Comparison of ENCODE assay signal across 9 mouse cellular contexts in genomic region chr16:28445800-28446333, GRCm38 (mm10).
DNase-seq lines count a peak whose midpoint lies in the region; ATAC-seq lines count a peak whose summit lies in the region.
"Had no signal": no experiment of that assay in that cellular context is flagged by ENCODE, and none has a peak within 500 bp of the region (broad histone marks: within the 10 kb centered on the region; RNA-seq: fewer than 3 reads in every experiment).

No protein-coding gene starts in this region.

- under 1% methylated on average over 41 of the region's 42 CpGs for WGBS in heart, embryonic 11.5 days (ENCODE audit: insufficient replicate concordance)
- 0% methylated on average over 39 of the region's 42 CpGs for WGBS in forebrain, embryonic 11.5 days
- under 1% methylated on average over 41 of the region's 42 CpGs for WGBS in midbrain, embryonic 16.5 days

- peaks cover 3% of the 10 kb centered on the region; the same call in 1 of the 2 replicates for H3K4me1 ChIP-seq in heart, embryonic 11.5 days (ENCODE audit: control insufficient read depth, insufficient read depth, low read length)
- no peaks in the 10 kb centered on the region for H3K4me1 ChIP-seq in forebrain, embryonic 11.5 days (replicated peaks; ENCODE audit: control insufficient read depth, insufficient read depth, low read length)
- peaks cover 13% of the 10 kb centered on the region for H3K4me1 ChIP-seq in midbrain, embryonic 16.5 days (ENCODE audit: control insufficient read depth, insufficient read depth, low read length)

- H3K4me2 ChIP-seq in heart, embryonic 11.5 days: peak overlapping the region; percentile 99
- H3K4me2 ChIP-seq in forebrain, embryonic 11.5 days (ENCODE audit: low read depth, low read length, severe bottlenecking): peak overlapping the region; percentile 96
- peak overlapping the region; percentile 92 for H3K4me2 ChIP-seq in midbrain, embryonic 16.5 days (ENCODE audit: low read length)

- peak overlapping the region; percentile 66 for H3K4me3 ChIP-seq in heart, embryonic 11.5 days (ENCODE audit: low read depth, low read length)
- H3K4me3 ChIP-seq in forebrain, embryonic 11.5 days (ENCODE audit: low read depth, low read length): peak overlapping the region; percentile 63
- H3K4me3 ChIP-seq in midbrain, embryonic 16.5 days (ENCODE audit: low read depth, low read length): peak overlapping the region; percentile 87

- ATAC-seq in heart, embryonic 11.5 days (replicated peaks; ENCODE audit: insufficient number of reproducible peaks, low FRiP score, low TSS enrichment): peak; percentile 50
- ATAC-seq in forebrain, embryonic 11.5 days (replicated peaks; ENCODE audit: low FRiP score): peak; percentile 49
- peak; percentile 72 for ATAC-seq in midbrain, embryonic 16.5 days

- peak overlapping the region; percentile 61; the same call in 1 of the 2 replicates for H3K9ac ChIP-seq in heart, embryonic 11.5 days (ENCODE audit: low read depth, low read length)
- H3K9ac ChIP-seq in forebrain, embryonic 11.5 days (ENCODE audit: low read length): peak overlapping the region; percentile 65
- peak overlapping the region; percentile 90 for H3K9ac ChIP-seq in midbrain, embryonic 16.5 days (ENCODE audit: low read depth, low read length)

- no peak overlapping the region for H3K27ac ChIP-seq in heart, embryonic 11.5 days (ENCODE audit: low read depth, low read length)
- H3K27ac ChIP-seq in forebrain, embryonic 11.5 days (ENCODE audit: low read depth, low read length): no peak overlapping the region
- peak overlapping the region; percentile 88 for H3K27ac ChIP-seq in midbrain, embryonic 16.5 days (ENCODE audit: low read length)

- no peaks in the 10 kb centered on the region for H3K36me3 ChIP-seq in heart, embryonic 11.5 days (ENCODE audit: control insufficient read depth, insufficient read depth, low read length)
- no peaks in the 10 kb centered on the region for H3K36me3 ChIP-seq in forebrain, embryonic 11.5 days (ENCODE audit: control insufficient read depth, insufficient read depth, low read length)
- H3K36me3 ChIP-seq in midbrain, embryonic 16.5 days (ENCODE audit: control insufficient read depth, insufficient read depth, low read length): no peaks in the 10 kb centered on the region
- H3K36me3 ChIP-seq: G1E had no signal

- H3K27me3 ChIP-seq in heart, embryonic 11.5 days (ENCODE audit: control insufficient read depth, insufficient read depth, low read length): peaks cover 31% of the 10 kb centered on the region
- H3K27me3 ChIP-seq in forebrain, embryonic 11.5 days (ENCODE audit: control insufficient read depth, insufficient read depth, low read length): peaks cover 24% of the 10 kb centered on the region
- no peaks in the 10 kb centered on the region; the same call in 1 of the 2 replicates for H3K27me3 ChIP-seq in midbrain, embryonic 16.5 days (ENCODE audit: control insufficient read depth, insufficient read depth, low read depth, low read length)

- H3K9me3 ChIP-seq in heart, embryonic 11.5 days (replicated peaks; ENCODE audit: control insufficient read depth, low read length): no peaks in the 10 kb centered on the region
- no peaks in the 10 kb centered on the region for H3K9me3 ChIP-seq in forebrain, embryonic 11.5 days (ENCODE audit: control insufficient read depth, low read length)
- no peaks in the 10 kb centered on the region for H3K9me3 ChIP-seq in midbrain, embryonic 16.5 days (replicated peaks; ENCODE audit: control insufficient read depth, low read length, poor library complexity, severe bottlenecking)

- DNase-seq in heart, adult 9 months (ENCODE audit: low spot score in 2 of 2): no peak
- DNase-seq in WW6 (ENCODE audit: low read depth, low spot score) (peak; percentile 14), MN1 (ENCODE audit: low spot score) (no peak)
- peak; percentile 64 for DNase-seq in forebrain, embryonic 11.5 days (ENCODE audit: low spot score)
- DNase-seq in kidney, postnatal 10 days: peak; percentile 19
- DNase-seq in ovary, adult 18-20 months (ENCODE audit: low spot score): no peak

Comparison
In these comparisons a context has a peak if more than half of its experiments do, and no peak if none do; other contexts are left out.
1. DNase-seq: peak in WW6 (single experiment), forebrain, embryonic 11.5 days (single experiment) and kidney, postnatal 10 days (single experiment); none in heart, adult 9 months (0 of 2), ovary, adult 18-20 months (single experiment) and MN1 (single experiment).
2. Peak in every context shown above with its lines, with median percentiles within 50 percentile points of each other: ATAC-seq, H3K4me2 ChIP-seq, H3K4me3 ChIP-seq and H3K9ac ChIP-seq.